Mouse (Mus musculus): ENCODE results near the gene Tmem119. TPM values are rescaled to one million over a fixed set of nuclear protein-coding genes. Genes with fewer than 3 reads are reported as not detected.

Tmem119 gene
- 49.9 and 51.1 TPM in 2 replicates for polyA plus RNA-seq (2015; fragmentation: Nextera tagmentation; extraction: Ambion mirVana)

- H3K9me3 ChIP-seq (ENCODE audit: control insufficient read depth, low read length) = no peaks in the 10 kb centered on the region
- H3K36me3 ChIP-seq (ENCODE audit: control insufficient read depth, insufficient read depth, low read length) = no peaks in the 10 kb centered on the region
- peak; percentile 94 for ATAC-seq (ENCODE audit: low read depth)
- peak within 1 kb of the TSS; percentile 47 for H3K4me3 ChIP-seq (ENCODE audit: low read length)
- H3K4me2 ChIP-seq (ENCODE audit: low read depth, low read length) = peak within 1 kb of the TSS; percentile 47
- H3K4me1 ChIP-seq (replicated peaks; ENCODE audit: control insufficient read depth, insufficient read depth, low read length) = peaks cover 26% of the 10 kb centered on the region
- H3K27ac ChIP-seq (ENCODE audit: low read length) = peak within 1 kb of the TSS; percentile 72
- WGBS = 1% methylated on average over 11 of the region's 11 CpGs
- peak within 1 kb of the TSS; percentile 54 for H3K9ac ChIP-seq (ENCODE audit: low read length)
- no peaks in the 10 kb centered on the region for H3K27me3 ChIP-seq (ENCODE audit: control insufficient read depth, insufficient read depth, low read depth, low read length)
Measured at GRCm38 (mm10) chr5:113800280-113800679, at the start of gene Tmem119. Tmem119 (minus strand) TSS chr5:113800516.

GRCm38 (mm10) chr5:113847636-113848035 lies 47.3 kb upstream of the Tmem119 start:
- no peak overlapping the region for H3K9ac ChIP-seq (ENCODE audit: low read length)
- H3K9me3 ChIP-seq (ENCODE audit: control insufficient read depth, low read length) = no peaks in the 10 kb centered on the region
- WGBS = 74% methylated on average over 9 of the region's 9 CpGs
- no peak overlapping the region for H3K27ac ChIP-seq (ENCODE audit: low read length)
- no peak overlapping the region for H3K4me3 ChIP-seq (ENCODE audit: low read length)
- peaks cover 51% of the 10 kb centered on the region for H3K36me3 ChIP-seq (ENCODE audit: control insufficient read depth, insufficient read depth, low read length)
- no peak overlapping the region for H3K4me2 ChIP-seq (ENCODE audit: low read depth, low read length)
- ATAC-seq (ENCODE audit: low read depth) = no peak
- H3K4me1 ChIP-seq (replicated peaks; ENCODE audit: control insufficient read depth, insufficient read depth, low read length) = peaks cover 8% of the 10 kb centered on the region; the same call in 1 of the 2 replicates
- H3K27me3 ChIP-seq (ENCODE audit: control insufficient read depth, insufficient read depth, low read depth, low read length) = no peaks in the 10 kb centered on the region

- 92% methylated on average over 8 of the region's 8 CpGs for WGBS
- Histone ChIP-seq H3K4me3 (ENCODE audit: low read length) (no peak overlapping the region), H3K36me3 (ENCODE audit: control insufficient read depth, insufficient read depth, low read length) (peaks cover 51% of the 10 kb centered on the region), H3K4me1 (replicated peaks; ENCODE audit: control insufficient read depth, insufficient read depth, low read length) (peaks cover 16% of the 10 kb centered on the region), H3K27me3 (ENCODE audit: control insufficient read depth, insufficient read depth, low read depth, low read length) (no peaks in the 10 kb centered on the region), H3K9ac (ENCODE audit: low read length) (no peak overlapping the region), H3K27ac (ENCODE audit: low read length) (no peak overlapping the region), H3K4me2 (ENCODE audit: low read depth, low read length) (no peak overlapping the region), H3K9me3 (ENCODE audit: control insufficient read depth, low read length) (no peaks in the 10 kb centered on the region)
- no peak for ATAC-seq (ENCODE audit: low read depth)
Measured at GRCm38 (mm10) chr5:113846656-113847055, 46.3 kb upstream of the Tmem119 start.

GRCm38 (mm10) chr5:113845627-113846026 lies 45.3 kb upstream of the Tmem119 start:
- Histone ChIP-seq H3K27ac (ENCODE audit: low read length) (no peak overlapping the region), H3K4me2 (ENCODE audit: low read depth, low read length) (no peak overlapping the region), H3K4me1 (replicated peaks; ENCODE audit: control insufficient read depth, insufficient read depth, low read length) (peaks cover 18% of the 10 kb centered on the region), H3K36me3 (ENCODE audit: control insufficient read depth, insufficient read depth, low read length) (peaks cover 46% of the 10 kb centered on the region), H3K9me3 (ENCODE audit: control insufficient read depth, low read length) (no peaks in the 10 kb centered on the region), H3K27me3 (ENCODE audit: control insufficient read depth, insufficient read depth, low read depth, low read length) (no peaks in the 10 kb centered on the region), H3K4me3 (ENCODE audit: low read length) (no peak overlapping the region), H3K9ac (ENCODE audit: low read length) (no peak overlapping the region)
- 88% methylated on average over 8 of the region's 8 CpGs for WGBS
- no peak for ATAC-seq (ENCODE audit: low read depth)

- H3K4me1 ChIP-seq (replicated peaks; ENCODE audit: control insufficient read depth, insufficient read depth, low read length) = peaks cover 18% of the 10 kb centered on the region
- peak; percentile 72 for ATAC-seq (ENCODE audit: low read depth)
- no peaks in the 10 kb centered on the region for H3K9me3 ChIP-seq (ENCODE audit: control insufficient read depth, low read length)
- WGBS = 54% methylated on average over 7 of the region's 7 CpGs
- H3K4me2 ChIP-seq (ENCODE audit: low read depth, low read length) = peak overlapping the region; percentile 3; the same call in 1 of the 2 replicates
- 0 out of 2 replicates have a peak overlapping the region, but pooled peaks have one; percentile 25 for H3K9ac ChIP-seq (ENCODE audit: low read length)
- H3K4me3 ChIP-seq (ENCODE audit: low read length) = no peak overlapping the region
- peak overlapping the region; percentile 69 for H3K27ac ChIP-seq (ENCODE audit: low read length)
- no peaks in the 10 kb centered on the region for H3K27me3 ChIP-seq (ENCODE audit: control insufficient read depth, insufficient read depth, low read depth, low read length)
- peaks cover 38% of the 10 kb centered on the region for H3K36me3 ChIP-seq (ENCODE audit: control insufficient read depth, insufficient read depth, low read length)
Measured at GRCm38 (mm10) chr5:113844721-113845120, 44.4 kb upstream of the Tmem119 start.

- H3K4me2 ChIP-seq (ENCODE audit: low read depth, low read length) = peak overlapping the region; percentile 3
- peaks cover 18% of the 10 kb centered on the region for H3K4me1 ChIP-seq (replicated peaks; ENCODE audit: control insufficient read depth, insufficient read depth, low read length)
- no peaks in the 10 kb centered on the region for H3K27me3 ChIP-seq (ENCODE audit: control insufficient read depth, insufficient read depth, low read depth, low read length)
- peaks cover 34% of the 10 kb centered on the region for H3K36me3 ChIP-seq (ENCODE audit: control insufficient read depth, insufficient read depth, low read length)
- H3K9ac ChIP-seq (ENCODE audit: low read length) = 0 out of 2 replicates have a peak overlapping the region, but pooled peaks have one; percentile 25
- no peaks in the 10 kb centered on the region for H3K9me3 ChIP-seq (ENCODE audit: control insufficient read depth, low read length)
- WGBS = 51% methylated on average over 15 of the region's 15 CpGs
- ATAC-seq (ENCODE audit: low read depth) = peak; percentile 74
- H3K4me3 ChIP-seq (ENCODE audit: low read length) = peak overlapping the region; percentile 6; the same call in 1 of the 2 replicates
- peak overlapping the region; percentile 69 for H3K27ac ChIP-seq (ENCODE audit: low read length)
Measured at GRCm38 (mm10) chr5:113844106-113844505, 43.8 kb upstream of the Tmem119 start.

GRCm38 (mm10) chr5:113842906-113843305 lies 42.6 kb upstream of the Tmem119 start:
- ATAC-seq (ENCODE audit: low read depth) = no peak
- Histone ChIP-seq H3K9ac (ENCODE audit: low read length) (no peak overlapping the region), H3K4me3 (ENCODE audit: low read length) (no peak overlapping the region), H3K4me2 (ENCODE audit: low read depth, low read length) (no peak overlapping the region), H3K36me3 (ENCODE audit: control insufficient read depth, insufficient read depth, low read length) (peaks cover 34% of the 10 kb centered on the region), H3K27ac (ENCODE audit: low read length) (no peak overlapping the region), H3K4me1 (replicated peaks; ENCODE audit: control insufficient read depth, insufficient read depth, low read length) (peaks cover 18% of the 10 kb centered on the region), H3K9me3 (ENCODE audit: control insufficient read depth, low read length) (no peaks in the 10 kb centered on the region), H3K27me3 (ENCODE audit: control insufficient read depth, insufficient read depth, low read depth, low read length) (no peaks in the 10 kb centered on the region)
- 87% methylated on average over 9 of the region's 9 CpGs for WGBS

- ATAC-seq (ENCODE audit: low read depth) = no peak
- 72% methylated on average over 9 of the region's 9 CpGs for WGBS
- H3K4me1 ChIP-seq (replicated peaks; ENCODE audit: control insufficient read depth, insufficient read depth, low read length) = peaks cover 18% of the 10 kb centered on the region
Measured at GRCm38 (mm10) chr5:113842244-113842643, 41.9 kb upstream of the Tmem119 start.

GRCm38 (mm10) chr5:113841243-113842225 lies 41.2 kb upstream of the Tmem119 start:
- 47% methylated on average over 23 of the region's 23 CpGs for WGBS
- H3K4me2 ChIP-seq (ENCODE audit: low read depth, low read length) = no peak overlapping the region
- H3K9me3 ChIP-seq (ENCODE audit: control insufficient read depth, low read length) = no peaks in the 10 kb centered on the region
- no peak for ATAC-seq (ENCODE audit: low read depth)
- no peak overlapping the region for H3K9ac ChIP-seq (ENCODE audit: low read length)
- no peak overlapping the region for H3K4me3 ChIP-seq (ENCODE audit: low read length)
- peaks cover 21% of the 10 kb centered on the region for H3K36me3 ChIP-seq (ENCODE audit: control insufficient read depth, insufficient read depth, low read length)
- no peaks in the 10 kb centered on the region for H3K27me3 ChIP-seq (ENCODE audit: control insufficient read depth, insufficient read depth, low read depth, low read length)
- H3K27ac ChIP-seq (ENCODE audit: low read length) = no peak overlapping the region; the same call in 1 of the 2 replicates
- H3K4me1 ChIP-seq (replicated peaks; ENCODE audit: control insufficient read depth, insufficient read depth, low read length) = peaks cover 18% of the 10 kb centered on the region

More at GRCm38 (mm10) chr5:113842244-113842643, 41.9 kb upstream of the Tmem119 start:
- Histone ChIP-seq H3K27ac (ENCODE audit: low read length) (no peak overlapping the region), H3K4me3 (ENCODE audit: low read length) (no peak overlapping the region), H3K27me3 (ENCODE audit: control insufficient read depth, insufficient read depth, low read depth, low read length) (no peaks in the 10 kb centered on the region), H3K9me3 (ENCODE audit: control insufficient read depth, low read length) (no peaks in the 10 kb centered on the region), H3K36me3 (ENCODE audit: control insufficient read depth, insufficient read depth, low read length) (peaks cover 28% of the 10 kb centered on the region), H3K9ac (ENCODE audit: low read length) (no peak overlapping the region), H3K4me2 (ENCODE audit: low read depth, low read length) (no peak overlapping the region)

Measured in lung, embryonic 16.5 days (tissue).